Mouse (Mus musculus): ENCODE measurements around the gene Cwc22.
"Not testable (repeated sequence)": the region's sequence is repeated elsewhere in the genome, so short reads cannot be mapped to it uniquely, and the experiment has no call there.

Cwc22 gene

GRCm38 (mm10) chr2:77897558-77897899 is 48.6 kb downstream of the Cwc22 start:
- no peak for DNase-seq (ENCODE audit: low spot score)

GRCm38 (mm10) chr2:77896843-77897557 is 49.2 kb downstream of the Cwc22 start:
- DNase-seq (ENCODE audit: low spot score): no peak

GRCm38 (mm10) chr2:77895906-77896570 is 50.1 kb downstream of the Cwc22 start:
- DNase-seq (ENCODE audit: low spot score): not testable (repeated sequence)

- DNase-seq (ENCODE audit: low spot score): no peak
Measured at GRCm38 (mm10) chr2:77894896-77895295, 51.3 kb downstream of the Cwc22 start.

GRCm38 (mm10) chr2:77893505-77893904 is 52.7 kb downstream of the Cwc22 start:
- DNase-seq (ENCODE audit: low spot score): no peak

GRCm38 (mm10) chr2:77892573-77892972 is 53.6 kb downstream of the Cwc22 start:
- no peak for DNase-seq (ENCODE audit: low spot score)

- DNase-seq (ENCODE audit: low spot score): no peak
Measured at GRCm38 (mm10) chr2:77890836-77891438, 55.2 kb downstream of the Cwc22 start.

- no peak for DNase-seq (ENCODE audit: low spot score)
Measured at GRCm38 (mm10) chr2:77889949-77890348, 56.2 kb downstream of the Cwc22 start.

GRCm38 (mm10) chr2:77889401-77889800 is 56.8 kb downstream of the Cwc22 start:
- no peak for DNase-seq (ENCODE audit: low spot score)

- no peak for DNase-seq (ENCODE audit: low spot score)
Measured at GRCm38 (mm10) chr2:77888826-77889225, 57.3 kb downstream of the Cwc22 start.

- no peak for DNase-seq (ENCODE audit: low spot score)
Measured at GRCm38 (mm10) chr2:77888056-77888455, 58.1 kb downstream of the Cwc22 start.

GRCm38 (mm10) chr2:77887166-77887565 is 59.0 kb downstream of the Cwc22 start:
- DNase-seq (ENCODE audit: low spot score): no peak

GRCm38 (mm10) chr2:77885491-77886130 is 60.6 kb downstream of the Cwc22 start:
- DNase-seq (ENCODE audit: low spot score): no peak

GRCm38 (mm10) chr2:77885036-77885435 is 61.1 kb downstream of the Cwc22 start:
- no peak for DNase-seq (ENCODE audit: low spot score)

GRCm38 (mm10) chr2:77884491-77884890 is 61.7 kb downstream of the Cwc22 start:
- no peak for DNase-seq (ENCODE audit: low spot score)

- no peak for DNase-seq (ENCODE audit: low spot score)
Measured at GRCm38 (mm10) chr2:77882961-77883360, 63.2 kb downstream of the Cwc22 start.

GRCm38 (mm10) chr2:77881301-77882199 is 64.6 kb downstream of the Cwc22 start:
- DNase-seq (ENCODE audit: low spot score): no peak

GRCm38 (mm10) chr2:77880351-77880750 is 65.8 kb downstream of the Cwc22 start:
- no peak for DNase-seq (ENCODE audit: low spot score)

GRCm38 (mm10) chr2:77879736-77880135 is 66.4 kb downstream of the Cwc22 start:
- no peak for DNase-seq (ENCODE audit: low spot score)

GRCm38 (mm10) chr2:77877156-77877855 is 68.9 kb downstream of the Cwc22 start:
- DNase-seq (ENCODE audit: low spot score): no peak

- no peak for DNase-seq (ENCODE audit: low spot score)
Measured at GRCm38 (mm10) chr2:77876331-77876730, 69.8 kb downstream of the Cwc22 start.
